Mouse (Mus musculus) CH12.LX (cell line): ENCODE measurements at regions not wholly inside any gene's neighbourhood (a gene's known extent, or its start where the extent isn't known, plus 50 kb on each side); places are given as distances from the start of the nearest gene placed in this dataset.

ENCODE experiments used
- CHD2 ChIP-seq: IDR thresholded peaks from 2 replicates; pipeline ENCODE4 v1.6.1; 2011; ENCODE audit warnings: low read length, improper control_type of control experiment
- CTCF ChIP-seq, 2 experiments: IDR thresholded peaks in 1 of 2; conservative IDR thresholded peaks in 1 of 2; 2 replicates each; pipeline ENCODE4 v1.5.1; 2011 to 2012; ENCODE audit warnings: low read depth in 2 of 2, low read length in 2 of 2, improper control_type of control experiment in 1 of 2, inconsistent platforms in 1 of 2, mild to moderate bottlenecking in 1 of 2, moderate library complexity in 1 of 2
- E2F4 ChIP-seq: IDR thresholded peaks from 2 replicates; pipeline ENCODE4 v1.6.1; 2011; ENCODE audit warnings: low read depth, low read length, improper control_type of control experiment; ENCODE audit not compliant: insufficient replicate concordance

- TF ChIP-seq E2F4: no peak
- no peak for TF ChIP-seq CHD2
- no peak for TF ChIP-seq CTCF (conservative IDR thresholded peaks at IDR 0.05 in 1 of 2, IDR thresholded peaks at IDR 0.05 in 1 of 2; ENCODE audit: low read depth in 2 of 2, low read length in 2 of 2)
These were observed 133.8 kb downstream of the Hmg20a start for GRCm38 (mm10) chr9:56552187-56552686.
